Mouse (Mus musculus): Measurements from ENCODE around the gene Dpf3.

The Dpf3 gene

DNA sequence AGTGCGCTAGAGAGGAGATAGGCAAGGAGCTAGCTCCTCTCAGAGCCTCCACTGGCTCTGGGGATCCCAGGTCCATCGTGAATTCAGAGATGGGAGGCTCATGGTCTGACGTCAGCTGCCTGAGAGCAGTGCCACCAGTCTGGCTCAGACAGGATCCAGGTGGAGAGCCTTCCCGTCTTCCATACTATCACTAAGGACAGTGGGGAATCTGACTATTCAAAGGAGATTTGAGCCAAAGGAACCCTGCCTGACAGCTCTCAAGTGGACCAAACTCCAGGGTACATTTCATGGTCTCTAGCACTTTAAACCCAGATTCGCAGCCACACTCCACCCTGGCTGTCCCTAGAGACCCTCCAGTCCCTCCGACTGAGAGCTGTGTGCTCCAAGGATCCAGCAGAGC, 280.6 kb downstream of the Dpf3 start:
- DNase-seq = peak; percentile 39

DNA sequence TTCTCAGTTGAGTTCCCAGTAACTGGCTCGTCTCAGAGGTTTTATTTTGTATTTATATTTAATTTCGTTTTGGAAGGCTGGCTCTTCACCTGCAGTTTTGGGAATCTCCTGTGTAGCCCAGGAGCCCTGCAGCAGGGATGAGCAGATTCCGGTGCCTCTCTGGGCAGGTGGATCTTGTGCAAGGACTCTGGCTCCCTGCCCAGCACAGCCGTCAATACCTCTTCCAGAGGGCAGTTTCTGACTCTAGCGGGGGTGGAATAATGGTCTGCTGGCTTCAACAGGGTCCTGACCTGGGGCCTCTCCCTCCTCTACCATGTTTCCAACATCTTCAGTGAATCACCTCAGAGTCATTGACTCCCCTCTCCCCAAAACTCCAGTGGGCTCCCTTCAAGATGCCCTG, 283.2 kb downstream of the Dpf3 start:
- peak; percentile 84 for DNase-seq

DNA sequence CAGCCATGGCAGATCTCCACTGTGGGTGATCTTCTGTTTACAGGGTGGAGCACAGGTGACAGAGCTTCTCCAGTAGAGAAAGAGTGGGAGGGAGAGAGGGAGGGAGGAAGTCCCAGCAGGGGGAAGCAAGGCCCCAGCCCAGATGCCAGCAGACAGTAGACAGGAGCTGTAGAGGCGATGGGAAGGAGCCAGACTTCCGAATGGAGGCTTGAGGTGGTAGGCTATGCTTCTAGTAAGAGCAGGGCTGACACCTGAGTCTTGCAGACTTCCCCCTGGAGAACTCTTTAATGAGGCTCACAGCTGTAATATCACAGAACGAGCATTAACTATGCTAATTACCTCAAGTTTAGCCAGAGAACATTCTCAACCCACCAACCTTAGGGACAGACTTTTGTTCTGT, 285.8 kb downstream of the Dpf3 start:
- peak; percentile 19 for DNase-seq

DNA sequence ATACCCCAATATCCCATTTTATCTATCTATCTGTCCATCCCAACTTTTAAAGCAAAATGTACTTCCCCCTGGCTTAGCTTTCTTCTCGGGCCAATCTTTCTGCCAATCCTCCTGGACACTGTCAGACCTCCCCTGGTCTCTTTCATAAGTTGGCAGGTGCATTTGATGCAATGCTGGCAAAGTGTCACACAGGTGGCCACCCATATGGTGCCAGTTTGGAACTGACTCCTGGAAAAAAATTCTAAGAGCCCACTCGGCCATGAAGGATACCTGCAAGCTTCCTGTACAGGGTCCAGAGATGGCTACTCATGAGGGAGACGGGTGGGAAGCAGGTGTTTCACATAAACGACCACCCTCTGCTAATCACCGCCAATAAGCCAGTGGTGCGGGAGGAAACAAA, 307.0 kb downstream of the Dpf3 start:
- DNase-seq = peak; percentile 96

GRCm38 (mm10) chr12:83179860-83180259, 307.7 kb downstream of the Dpf3 start:
- DNase-seq = no peak

DNA sequence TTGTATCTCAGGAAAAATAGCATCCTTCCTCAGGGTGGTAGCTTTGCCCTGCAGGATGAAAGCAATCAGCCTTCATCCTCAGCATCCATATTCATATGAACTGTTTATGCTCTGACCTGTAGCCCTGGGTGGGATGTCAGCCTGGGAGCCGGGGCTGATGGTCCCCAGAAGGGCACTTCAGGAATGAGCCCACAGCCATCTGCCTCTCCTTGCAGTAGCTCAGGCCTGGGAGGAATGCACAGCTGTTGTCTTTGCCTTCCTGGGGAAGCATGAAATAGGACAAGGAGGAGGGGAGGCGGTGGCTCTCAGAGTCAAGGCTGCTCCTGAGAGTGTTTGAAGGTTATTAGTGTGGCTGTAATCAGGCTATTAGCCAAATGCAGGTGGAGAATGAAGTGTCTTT, 308.7 kb downstream of the Dpf3 start:
- peak; percentile 68 for DNase-seq

GRCm38 (mm10) chr12:83169495-83170209, 317.9 kb downstream of the Dpf3 start:
- no peak for DNase-seq

- no peak for DNase-seq
These were observed 319.2 kb downstream of the Dpf3 start for GRCm38 (mm10) chr12:83168310-83168709.

DNA sequence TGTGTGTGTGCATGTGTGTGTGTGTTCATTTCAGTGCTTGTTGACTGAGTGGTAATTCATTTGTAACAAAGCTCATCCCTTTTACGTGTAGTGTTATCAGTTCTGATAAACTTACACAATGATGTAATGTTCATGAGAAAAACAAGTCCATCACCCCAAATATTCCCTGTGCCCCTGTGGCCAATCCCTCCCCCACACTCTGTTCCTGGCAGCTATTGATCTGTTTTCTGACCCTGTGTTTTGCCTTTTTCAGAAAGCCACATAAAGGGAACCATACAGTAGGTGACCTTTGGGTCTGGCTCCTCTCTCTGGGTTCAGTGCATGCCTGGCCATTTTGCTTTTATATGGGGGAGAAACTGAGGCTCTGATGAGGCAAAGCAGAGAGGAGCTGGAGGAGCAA, 322.5 kb downstream of the Dpf3 start:
- no peak for DNase-seq
